Mouse (Mus musculus): ENCODE measurements around the gene Lsm10. TPM values are rescaled to one million over a fixed set of nuclear protein-coding genes. Genes with fewer than 3 reads are reported as not detected.

The Lsm10 gene
- total RNA-seq (2015; ENCODE audit: low replicate concordance) (18.0 and 73.2 TPM in 2 replicates), total RNA-seq (2017; ENCODE audit: low replicate concordance) (2.2 and 4.1 TPM in 2 replicates)

- peak; percentile 99 for ATAC-seq (replicated peaks; ENCODE audit: low FRiP score, poor library complexity, severe bottlenecking)
Measured at GRCm38 (mm10) chr4:126096464-126097111, at the start of gene Lsm10. Lsm10 (plus strand) TSS chr4:126096623.

GRCm38 (mm10) chr4:126046851-126047585 is 49.4 kb upstream of the Lsm10 start, which contains the start of gene Mrps15:
Mrps15 (plus strand) TSS chr4:126046925.
- ATAC-seq (replicated peaks; ENCODE audit: low FRiP score, poor library complexity, severe bottlenecking) = peak; percentile 88

GRCm38 (mm10) chr4:126051617-126052016 is 44.8 kb upstream of the Lsm10 start:
- ATAC-seq (replicated peaks; ENCODE audit: low FRiP score, poor library complexity, severe bottlenecking) = no peak

GRCm38 (mm10) chr4:126057207-126058133 is 39.0 kb upstream of the Lsm10 start:
- ATAC-seq (replicated peaks; ENCODE audit: low FRiP score, poor library complexity, severe bottlenecking) = peak; percentile 68

- peak; percentile 96 for ATAC-seq (replicated peaks; ENCODE audit: low FRiP score, poor library complexity, severe bottlenecking)
Measured at GRCm38 (mm10) chr4:126058134-126058996, 38.1 kb upstream of the Lsm10 start, which contains the start of gene Oscp1. Oscp1 (plus strand) TSS chr4:126058565.

GRCm38 (mm10) chr4:126058997-126059362 is 37.4 kb upstream of the Lsm10 start:
- no peak for ATAC-seq (replicated peaks; ENCODE audit: low FRiP score, poor library complexity, severe bottlenecking)

GRCm38 (mm10) chr4:126062856-126063255 is 33.6 kb upstream of the Lsm10 start:
- no peak for ATAC-seq (replicated peaks; ENCODE audit: low FRiP score, poor library complexity, severe bottlenecking)

- no peak for ATAC-seq (replicated peaks; ENCODE audit: low FRiP score, poor library complexity, severe bottlenecking)
Measured at GRCm38 (mm10) chr4:126065241-126065640, 31.2 kb upstream of the Lsm10 start.

GRCm38 (mm10) chr4:126067401-126068077 is 28.9 kb upstream of the Lsm10 start:
- no peak for ATAC-seq (replicated peaks; ENCODE audit: low FRiP score, poor library complexity, severe bottlenecking)

GRCm38 (mm10) chr4:126068842-126069241 is 27.6 kb upstream of the Lsm10 start:
- no peak for ATAC-seq (replicated peaks; ENCODE audit: low FRiP score, poor library complexity, severe bottlenecking)

GRCm38 (mm10) chr4:126077833-126078232 is 18.6 kb upstream of the Lsm10 start:
- ATAC-seq (replicated peaks; ENCODE audit: low FRiP score, poor library complexity, severe bottlenecking) = no peak

- no peak for ATAC-seq (replicated peaks; ENCODE audit: low FRiP score, poor library complexity, severe bottlenecking)
Measured at GRCm38 (mm10) chr4:126079266-126079665, 17.2 kb upstream of the Lsm10 start.

- no peak for ATAC-seq (replicated peaks; ENCODE audit: low FRiP score, poor library complexity, severe bottlenecking)
Measured at GRCm38 (mm10) chr4:126081601-126082000, 14.8 kb upstream of the Lsm10 start.

- ATAC-seq (replicated peaks; ENCODE audit: low FRiP score, poor library complexity, severe bottlenecking) = no peak
Measured at GRCm38 (mm10) chr4:126083021-126083420, 13.4 kb upstream of the Lsm10 start.

- no peak for ATAC-seq (replicated peaks; ENCODE audit: low FRiP score, poor library complexity, severe bottlenecking)
Measured at GRCm38 (mm10) chr4:126084382-126084781, 12.0 kb upstream of the Lsm10 start.

GRCm38 (mm10) chr4:126085996-126086576 is 10.3 kb upstream of the Lsm10 start:
- ATAC-seq (replicated peaks; ENCODE audit: low FRiP score, poor library complexity, severe bottlenecking) = peak; percentile 91

GRCm38 (mm10) chr4:126090101-126090847 is 6.1 kb upstream of the Lsm10 start:
- no peak for ATAC-seq (replicated peaks; ENCODE audit: low FRiP score, poor library complexity, severe bottlenecking)

- no peak for ATAC-seq (replicated peaks; ENCODE audit: low FRiP score, poor library complexity, severe bottlenecking)
Measured at GRCm38 (mm10) chr4:126090848-126091124, 5.6 kb upstream of the Lsm10 start.

Measured in erythroid progenitor cell, adult 5-6 weeks (primary cell).